Mouse (Mus musculus): Measurements from ENCODE around the gene Grb10.

DNA sequence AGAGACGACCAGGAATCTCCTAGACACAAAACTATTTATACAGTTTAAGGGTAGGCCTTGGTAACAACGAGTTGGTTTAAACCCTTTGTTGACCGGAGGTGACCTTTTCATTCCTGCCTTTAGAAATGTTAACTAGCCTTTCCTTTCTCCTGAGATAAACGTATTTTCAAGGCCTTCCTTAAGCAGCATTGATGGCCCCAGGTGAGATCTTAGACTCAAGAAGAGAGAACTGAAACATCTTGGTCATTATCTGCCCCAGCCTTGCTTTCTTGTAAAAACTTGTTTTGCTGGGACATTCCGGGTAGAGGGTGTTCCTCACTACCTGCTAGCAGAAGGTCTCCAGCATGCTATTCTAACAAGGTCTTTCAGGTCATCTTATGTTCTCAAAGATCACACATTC lies 133.5 kb downstream of the Grb10 start:
- TF ChIP-seq GATA1 (IDR thresholded peaks at IDR 0.05; ENCODE audit: low read length) (no peak), TAL1 (IDR thresholded peaks at IDR 0.05; ENCODE audit: low read length) (no peak)
